Mouse (Mus musculus) intestine, postnatal 0 days (tissue): ENCODE results near the gene Ccsap. TPM values are rescaled to one million over a fixed set of nuclear protein-coding genes. Genes with fewer than 3 reads are reported as not detected.

ENCODE experiments used
- ATAC-seq: fragments of 200-750 bp; cut with Nextera tagmentation; 2 replicates; pipeline ENCODE4 v1.8.0; 2017; ENCODE audit warnings: mild to moderate bottlenecking, moderate TSS enrichment, moderate library complexity
- H3K27ac ChIP-seq: fragments of 300-500 bp; sonication (generic); 2 replicates; pipeline ENCODE4 v1.5.1; 2014; ENCODE audit warnings: mild to moderate bottlenecking, low read depth, low read length, moderate library complexity
- H3K27me3 ChIP-seq: fragments of 300-500 bp; sonication (generic); replicated peaks from 2 replicates; pipeline ENCODE4 v1.6.1; 2014; ENCODE audit warnings: low read length, mixed read lengths; ENCODE audit not compliant: control insufficient read depth, insufficient read depth
- H3K36me3 ChIP-seq: fragments of 300-500 bp; sonication (generic); 2 replicates; pipeline ENCODE4 v1.6.1; 2014; ENCODE audit warnings: mild to moderate bottlenecking, moderate library complexity; ENCODE audit not compliant: control insufficient read depth, insufficient read depth
- H3K4me1 ChIP-seq: fragments of 300-500 bp; sonication (generic); replicated peaks from 2 replicates; pipeline ENCODE4 v1.6.1; 2014; ENCODE audit warnings: antibody characterized with exemption, low read length, mixed read lengths; ENCODE audit not compliant: control insufficient read depth, insufficient read depth
- H3K4me2 ChIP-seq: fragments of 300-500 bp; sonication (generic); replicated peaks from 2 replicates; pipeline ENCODE4 v1.6.1; 2014; ENCODE audit warnings: low read depth, mild to moderate bottlenecking, moderate library complexity
- H3K4me3 ChIP-seq: fragments of 300-500 bp; sonication (generic); 2 replicates; pipeline ENCODE4 v1.5.1; 2014; ENCODE audit warnings: low read depth, low read length
- H3K9ac ChIP-seq: fragments of 300-500 bp; sonication (generic); 2 replicates; pipeline ENCODE4 v1.6.1; 2014; ENCODE audit warnings: mild to moderate bottlenecking, low read depth, low read length
- H3K9me3 ChIP-seq: fragments of 300-500 bp; sonication (generic); 2 replicates; pipeline ENCODE4 v1.6.1; 2016; ENCODE audit warnings: mixed run types; ENCODE audit not compliant: control insufficient read depth
- CTCF ChIP-seq: sonication (generic); IDR thresholded peaks from 2 replicates; pipeline ENCODE4 v1.5.1; 2016; ENCODE audit warnings: low read depth, mild to moderate bottlenecking, control low read depth, antibody characterized with exemption, moderate library complexity
- WGBS: fragments of 180-500 bp; shearing (Covaris S2); extraction: QIAGEN DNeasy Blood & Tissue Kit; methylation state at CpG from one replicate; pipeline ENCODE4 v1.1.7; 2014; 5-methylcytosine and 5-hydroxymethylcytosine counted together
- polyA plus RNA-seq: library from polyadenylated mRNA; unstranded; fragments of >200 nt; fragmentation: Nextera tagmentation; extraction: Ambion mirVana; gene quantifications from 2 replicates; pipeline ENCODE4 v1.2.1, GENCODE M21; 2015

Ccsap gene
- polyA plus RNA-seq, 1 experiment from 2014 or later = 1.8 TPM

DNA sequence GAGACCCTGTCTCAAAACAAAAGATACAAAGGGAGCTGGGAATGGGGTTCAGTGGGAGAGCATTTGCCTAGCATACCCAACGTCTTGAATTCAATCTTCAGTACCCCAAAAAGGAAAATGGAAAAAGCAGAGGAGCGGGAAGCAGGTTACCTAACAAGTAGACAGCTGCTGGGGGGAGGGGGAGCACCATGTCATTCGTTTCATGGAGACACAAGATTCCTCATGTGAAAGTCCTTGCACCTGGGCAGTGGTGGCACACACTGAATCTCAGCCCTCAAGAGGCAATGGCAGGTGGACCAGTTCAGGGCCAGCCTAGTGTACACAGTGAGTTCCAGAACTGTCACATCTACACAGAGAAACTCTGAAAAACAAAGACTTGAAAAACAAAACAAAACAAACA, 2.6 kb downstream of the Ccsap start:
- no peak for ATAC-seq
- WGBS = 81% methylated on average over 3 of the region's 3 CpGs

GRCm38 (mm10) chr8:123854733-123855475, 5.1 kb downstream of the Ccsap start:
- no peak for TF ChIP-seq CTCF
- Histone ChIP-seq H3K27me3 (no peaks in the 10 kb centered on the region), H3K4me3 (no peak overlapping the region), H3K27ac (no peak overlapping the region), H3K9me3 (no peaks in the 10 kb centered on the region), H3K4me2 (no peak overlapping the region), H3K4me1 (no peaks in the 10 kb centered on the region), H3K9ac (no peak overlapping the region), H3K36me3 (no peaks in the 10 kb centered on the region)
- WGBS = 88% methylated on average over 9 of the region's 9 CpGs
- no peak for ATAC-seq

More for the DNA sequence above, 2.6 kb downstream of the Ccsap start:
- H3K4me2 ChIP-seq = no peak overlapping the region
- no peak overlapping the region for H3K27ac ChIP-seq
- no peaks in the 10 kb centered on the region for H3K4me1 ChIP-seq
- no peaks in the 10 kb centered on the region for H3K36me3 ChIP-seq
- no peak overlapping the region for H3K9ac ChIP-seq
- H3K27me3 ChIP-seq = no peaks in the 10 kb centered on the region
- H3K4me3 ChIP-seq = no peak overlapping the region
- TF ChIP-seq CTCF = no peak
- no peaks in the 10 kb centered on the region for H3K9me3 ChIP-seq

GRCm38 (mm10) chr8:123854252-123854651, 5.8 kb downstream of the Ccsap start:
- no peaks in the 10 kb centered on the region for H3K9me3 ChIP-seq
- no peaks in the 10 kb centered on the region for H3K4me1 ChIP-seq
- ATAC-seq = no peak
- H3K27me3 ChIP-seq = no peaks in the 10 kb centered on the region
- no peak overlapping the region for H3K4me2 ChIP-seq
- TF ChIP-seq CTCF = no peak
- no peak overlapping the region for H3K27ac ChIP-seq
- H3K36me3 ChIP-seq = no peaks in the 10 kb centered on the region
- H3K9ac ChIP-seq = no peak overlapping the region
- H3K4me3 ChIP-seq = no peak overlapping the region
- 81% methylated on average over 1 of the region's 1 CpGs for WGBS

- no peaks in the 10 kb centered on the region for H3K27me3 ChIP-seq
- 33% methylated on average over 5 of the region's 5 CpGs for WGBS
- no peak for ATAC-seq
- H3K27ac ChIP-seq = no peak overlapping the region
- no peak overlapping the region for H3K9ac ChIP-seq
- H3K4me3 ChIP-seq = no peak overlapping the region
- no peak for TF ChIP-seq CTCF
- no peak overlapping the region for H3K4me2 ChIP-seq
- H3K9me3 ChIP-seq = no peaks in the 10 kb centered on the region
- H3K4me1 ChIP-seq = peaks cover 7% of the 10 kb centered on the region; the same call in 1 of the 2 replicates
- H3K36me3 ChIP-seq = no peaks in the 10 kb centered on the region
Observed at GRCm38 (mm10) chr8:123851590-123851989, 8.4 kb downstream of the Ccsap start.

- Histone ChIP-seq H3K4me1 (peaks cover 7% of the 10 kb centered on the region; the same call in 1 of the 2 replicates), H3K27ac (no peak overlapping the region), H3K36me3 (no peaks in the 10 kb centered on the region), H3K27me3 (no peaks in the 10 kb centered on the region), H3K9me3 (no peaks in the 10 kb centered on the region), H3K9ac (no peak overlapping the region), H3K4me2 (no peak overlapping the region), H3K4me3 (no peak overlapping the region)
- no peak for ATAC-seq
- WGBS = 83% methylated on average over 4 of the region's 4 CpGs
- no peak for TF ChIP-seq CTCF
Observed at GRCm38 (mm10) chr8:123849352-123849751, 10.7 kb downstream of the Ccsap start.

- H3K4me1 ChIP-seq = peaks cover 7% of the 10 kb centered on the region; the same call in 1 of the 2 replicates
Observed at GRCm38 (mm10) chr8:123847546-123847945, 12.5 kb downstream of the Ccsap start.

More at GRCm38 (mm10) chr8:123847546-123847945, 12.5 kb downstream of the Ccsap start:
- peak; percentile 48; the same call in 1 of the 2 replicates for ATAC-seq
- H3K4me2 ChIP-seq = no peak overlapping the region
- TF ChIP-seq CTCF = no peak
- H3K36me3 ChIP-seq = no peaks in the 10 kb centered on the region
- H3K27ac ChIP-seq = no peak overlapping the region
- H3K9me3 ChIP-seq = no peaks in the 10 kb centered on the region
- 50% methylated on average over 3 of the region's 3 CpGs for WGBS
- no peak overlapping the region for H3K9ac ChIP-seq
- no peaks in the 10 kb centered on the region for H3K27me3 ChIP-seq
- H3K4me3 ChIP-seq = no peak overlapping the region
